Mouse (Mus musculus) MN1 (cell line): ENCODE data around the gene Gsn.

Experiments used
- DNase-seq: peaks from one replicate; pipeline ENCODE4 v3.0.0-alpha.2; 2016; ENCODE audit warnings: low spot score

Gene Gsn

GRCm38 (mm10) chr2:35282214-35282613 is 26.0 kb downstream of the Gsn start:
- DNase-seq = no peak

DNA sequence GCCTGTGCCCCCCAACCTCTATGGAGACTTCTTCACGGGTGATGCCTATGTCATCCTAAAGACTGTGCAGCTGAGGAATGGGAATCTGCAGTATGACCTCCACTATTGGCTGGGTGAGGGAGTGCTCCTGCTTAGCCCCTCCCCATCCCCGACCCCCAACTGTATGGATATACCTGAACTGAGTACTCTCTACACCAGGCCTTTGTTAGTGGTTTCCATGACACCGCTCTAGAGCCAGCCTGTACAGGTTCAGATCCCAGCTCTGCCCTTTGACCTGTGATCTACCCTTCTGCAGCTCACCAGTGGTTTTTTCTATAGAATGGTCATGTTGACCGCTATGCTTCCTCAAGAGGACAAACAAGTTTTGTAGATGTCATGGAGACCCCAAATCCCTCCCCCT is 27.8 kb downstream of the Gsn start:
- no peak for DNase-seq

DNA sequence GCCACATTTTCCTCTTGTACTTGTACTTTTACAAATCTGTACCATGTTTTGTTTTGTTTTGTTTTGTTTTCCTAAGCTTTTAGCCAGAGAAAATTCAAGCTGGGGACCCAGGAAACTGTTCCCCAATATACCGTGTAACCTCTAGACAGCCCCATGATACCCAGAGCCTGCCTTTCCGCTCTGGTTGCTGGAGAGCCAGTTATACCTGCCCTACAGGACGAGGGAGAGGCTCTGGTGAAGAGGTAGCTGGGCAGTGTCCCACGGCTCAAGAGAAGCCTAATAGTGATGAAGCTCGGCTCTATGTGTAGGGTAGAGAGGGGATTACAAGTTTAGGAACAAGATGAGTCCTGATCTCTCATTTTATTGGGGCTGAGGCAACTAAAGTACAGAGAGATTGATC is 29.0 kb downstream of the Gsn start:
- DNase-seq = no peak

GRCm38 (mm10) chr2:35287017-35287620 is 30.9 kb downstream of the Gsn start:
- DNase-seq = no peak

GRCm38 (mm10) chr2:35288758-35289635 is 32.8 kb downstream of the Gsn start:
- peak; percentile 90 for DNase-seq

DNA sequence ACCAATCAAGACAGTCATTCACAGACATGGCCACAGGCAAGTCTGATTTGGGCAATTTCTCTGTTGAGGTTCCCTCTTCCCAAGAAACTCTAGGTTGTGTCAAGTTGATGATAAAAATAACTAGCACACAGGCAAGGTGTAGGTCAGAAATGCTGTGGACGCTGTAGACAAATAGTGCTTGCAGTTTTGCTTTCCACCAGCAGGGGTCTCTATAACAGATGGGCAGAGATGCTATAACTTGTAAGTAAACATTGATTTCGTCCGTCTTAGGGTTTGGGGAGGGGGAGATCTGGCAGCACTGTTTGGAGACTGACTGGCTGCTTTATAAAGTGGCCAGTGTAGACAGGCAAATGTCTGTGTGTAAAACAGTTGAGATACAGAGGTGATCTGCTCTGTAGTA is 35.7 kb downstream of the Gsn start:
- peak; percentile 54 for DNase-seq

- DNase-seq = no peak
Measured at GRCm38 (mm10) chr2:35292700-35293099, 36.5 kb downstream of the Gsn start.

DNA sequence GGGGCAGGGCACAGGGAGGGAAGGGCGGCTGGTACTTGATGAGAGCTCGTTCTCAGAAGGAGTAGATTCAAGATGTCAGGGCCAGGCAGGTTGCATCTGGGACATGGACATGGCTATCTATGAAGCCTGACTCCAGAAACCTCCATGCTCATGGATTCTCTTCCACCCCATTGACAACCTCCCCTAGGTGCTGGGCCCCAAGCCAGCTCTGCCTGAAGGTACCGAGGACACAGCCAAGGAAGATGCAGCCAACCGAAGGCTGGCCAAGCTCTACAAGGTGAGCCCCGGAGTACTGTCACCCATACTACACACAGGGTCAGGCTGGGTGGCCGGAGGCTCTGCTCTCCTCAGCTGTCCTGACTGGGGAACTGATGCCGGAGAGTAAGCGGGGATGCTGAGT is 37.1 kb downstream of the Gsn start:
- DNase-seq = no peak

DNA sequence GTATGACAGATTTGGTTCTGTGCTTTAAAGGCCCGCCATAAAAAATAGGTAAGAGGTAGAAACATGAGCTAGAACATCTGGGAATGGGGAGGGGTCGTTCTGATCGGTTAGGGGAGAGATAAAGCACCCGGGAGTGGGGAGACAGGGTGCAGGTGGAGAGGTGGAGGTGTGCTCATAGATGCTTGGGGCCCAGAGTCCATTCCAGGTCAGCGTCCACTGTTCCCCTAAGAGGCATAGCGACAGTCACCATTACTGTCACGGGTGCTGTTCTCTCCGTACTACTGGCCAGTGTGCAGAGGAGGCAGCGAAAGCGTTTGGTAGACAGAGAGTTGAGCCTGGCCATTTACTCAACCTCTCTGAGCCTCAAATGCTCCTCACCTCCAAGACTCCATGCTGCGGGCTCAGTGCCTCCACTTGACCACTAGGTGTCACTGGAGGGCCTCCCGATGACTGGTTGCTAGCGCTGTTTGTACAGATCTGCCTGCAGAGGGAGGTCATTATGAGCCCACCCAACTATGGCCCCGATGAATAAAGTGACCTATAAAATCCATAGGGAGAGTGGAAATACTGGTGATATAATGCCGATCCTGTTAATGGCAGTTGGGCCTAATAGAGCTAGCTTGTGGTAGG is 41.6 kb downstream of the Gsn start:
- peak; percentile 83 for DNase-seq

DNA sequence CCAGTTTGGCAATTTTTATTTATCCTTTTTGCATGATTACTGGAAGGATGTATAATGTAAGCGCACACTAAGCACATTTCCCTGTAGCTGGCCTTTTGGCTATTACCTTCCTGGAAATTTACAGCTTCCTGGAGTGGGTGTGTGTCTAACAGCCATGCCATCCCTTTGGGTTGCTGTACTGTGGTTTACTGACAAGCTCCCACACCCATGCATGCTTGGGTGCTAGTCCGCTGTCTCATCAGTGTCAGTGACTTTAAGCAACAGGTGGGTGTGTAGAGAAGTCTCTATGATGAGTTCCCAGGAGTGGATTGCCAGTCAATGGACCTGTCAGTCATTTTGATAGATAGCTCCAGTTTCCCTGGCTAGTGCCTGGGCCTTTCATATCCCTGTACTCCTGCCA is 43.3 kb downstream of the Gsn start:
- no peak for DNase-seq

DNA sequence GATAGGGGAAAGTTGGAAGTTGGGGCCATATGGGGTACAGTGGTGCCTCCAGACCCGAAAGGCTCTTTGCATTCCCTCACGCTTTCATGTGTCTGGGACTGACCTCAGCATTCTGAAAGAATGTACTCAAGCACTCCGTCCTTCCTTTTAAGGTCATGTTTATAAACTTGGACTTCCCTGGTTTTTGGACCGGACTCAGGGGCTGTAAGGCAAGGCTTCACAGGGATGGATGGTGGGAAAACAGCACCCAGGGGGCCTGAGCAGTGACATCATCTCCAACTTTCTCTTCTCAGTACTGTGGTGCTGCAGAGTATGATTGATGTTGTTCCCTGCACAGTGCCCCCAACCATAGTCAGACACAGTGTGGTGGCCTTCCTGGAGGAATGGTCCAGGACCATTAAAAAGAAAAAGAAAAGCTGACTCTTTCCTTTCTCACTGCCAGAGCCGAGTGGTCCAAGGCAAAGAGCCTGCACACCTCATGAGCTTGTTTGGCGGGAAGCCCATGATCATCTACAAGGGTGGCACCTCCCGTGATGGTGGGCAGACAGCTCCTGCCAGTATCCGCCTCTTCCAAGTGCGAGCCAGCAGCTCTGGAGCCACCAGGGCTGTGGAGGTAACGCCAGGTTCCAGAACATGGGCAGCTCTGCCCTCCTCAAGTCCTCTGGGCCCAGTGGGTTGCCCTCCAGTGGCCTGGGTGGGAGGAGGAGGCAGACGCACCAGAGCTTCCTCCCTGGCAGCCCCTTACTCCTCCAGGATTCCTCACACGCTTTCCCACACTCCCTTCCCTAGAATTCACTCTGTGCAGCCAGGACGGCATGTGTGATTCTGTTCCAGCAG is 46.1 kb downstream of the Gsn start:
- no peak for DNase-seq

DNA sequence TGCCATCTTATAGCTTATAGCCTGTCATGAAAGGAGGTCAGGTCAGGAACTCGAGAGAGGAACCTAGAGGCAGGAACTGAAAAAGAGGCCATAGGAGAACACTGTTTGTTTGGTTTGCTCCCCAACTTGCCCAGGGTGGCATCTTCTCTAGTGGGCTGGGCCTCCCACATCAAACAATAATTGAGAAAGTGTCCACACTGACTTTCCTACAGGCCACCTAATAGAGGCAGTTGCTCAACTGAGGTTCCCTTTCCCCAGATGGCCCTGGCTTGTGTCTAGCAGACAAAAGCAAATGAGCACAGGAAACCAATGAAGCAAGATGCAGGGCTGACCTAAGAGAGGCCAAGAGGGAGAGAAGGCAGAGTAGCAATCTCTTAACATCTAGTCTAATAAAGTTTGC is 52.0 kb downstream of the Gsn start:
- DNase-seq = no peak

DNA sequence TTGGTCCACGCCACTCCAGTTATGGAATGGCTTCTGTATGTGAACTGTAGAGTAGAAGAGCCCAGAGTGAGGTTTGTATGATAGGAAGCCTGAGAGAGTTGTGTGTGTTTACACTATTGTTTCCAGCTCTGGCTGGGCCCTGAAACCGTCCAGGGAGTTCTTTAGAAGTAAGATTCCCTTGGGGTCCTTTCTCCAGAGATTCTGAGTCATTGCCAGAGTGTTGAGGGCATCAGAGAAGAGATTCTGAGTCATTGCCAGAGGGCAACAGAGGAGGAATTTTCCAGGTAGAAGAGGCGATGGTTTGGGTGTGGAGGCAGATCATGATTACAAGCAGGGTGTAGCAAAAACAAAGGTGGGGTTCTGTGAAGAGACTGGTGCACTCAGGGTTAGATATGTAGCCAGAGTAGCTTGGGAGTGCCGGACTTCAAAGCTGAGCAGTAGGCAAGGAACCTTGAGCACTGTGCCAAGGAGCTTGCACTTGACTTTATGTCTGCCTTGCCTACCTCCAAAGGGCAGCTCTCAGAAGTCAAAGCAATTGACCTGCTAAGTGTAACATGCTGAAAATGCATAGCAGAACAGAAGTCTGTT is 53.8 kb downstream of the Gsn start:
- DNase-seq = peak; percentile 60

DNA sequence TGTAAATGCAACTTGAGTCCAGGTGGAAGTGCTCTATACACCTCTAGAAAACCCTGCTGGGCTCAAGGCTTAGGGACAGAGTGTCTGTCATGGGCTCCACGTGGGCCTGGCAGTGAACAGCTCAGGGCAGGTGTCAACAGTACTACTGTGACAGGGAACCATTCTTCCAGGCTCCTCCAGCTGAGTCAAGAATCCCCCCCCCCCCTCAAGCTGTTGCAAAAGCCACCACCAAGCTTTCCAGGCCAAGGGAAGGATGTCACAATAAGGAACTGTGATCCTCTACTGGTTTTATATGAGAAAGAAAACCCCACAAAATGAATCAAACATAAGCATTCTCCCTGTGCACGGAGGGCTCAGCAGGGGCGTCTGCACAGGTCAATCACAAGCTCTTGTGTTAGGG is 58.1 kb downstream of the Gsn start:
- DNase-seq = no peak

GRCm38 (mm10) chr2:35317604-35318003 is 61.4 kb downstream of the Gsn start:
- no peak for DNase-seq

GRCm38 (mm10) chr2:35318405-35318804 is 62.2 kb downstream of the Gsn start:
- no peak for DNase-seq

GRCm38 (mm10) chr2:35320399-35320798 is 64.2 kb downstream of the Gsn start:
- no peak for DNase-seq

GRCm38 (mm10) chr2:35322404-35323164 is 66.4 kb downstream of the Gsn start:
- peak; percentile 83 for DNase-seq

- DNase-seq = no peak
Measured at GRCm38 (mm10) chr2:35325930-35326329, 69.8 kb downstream of the Gsn start.

GRCm38 (mm10) chr2:35326931-35327330 is 70.8 kb downstream of the Gsn start:
- peak; percentile 48 for DNase-seq

- no peak for DNase-seq
Measured at GRCm38 (mm10) chr2:35327583-35327982, 71.4 kb downstream of the Gsn start.
